In genomic region chr11:7063681-7064267, GRCm38 (mm10) we compare ENCODE assay signal across 8 mouse cellular contexts. TPM values are rescaled to one million over a fixed set of nuclear protein-coding genes. Genes with fewer than 3 reads are reported as not detected.
DNase-seq lines count a peak whose midpoint lies in the region; ATAC-seq and TF ChIP-seq lines count a peak whose summit lies in the region.

No protein-coding gene starts in this region.

- intact Hi-C loops in left cerebral cortex, postnatal 25 days (cut with DNase I), result loop anchor here (5.0 to 10.0 kb wide), 3 partner anchors 116 to 409 kb away; partner anchors contain the start of gene Ramp3

- H3K9ac ChIP-seq in kidney, embryonic 16.5 days (replicated peaks; ENCODE audit: low read length), result peak overlapping the region; percentile 60

- peak; percentile 54 to 55 for DNase-seq in left cerebral cortex, postnatal 25 days (ENCODE audit: low spot score in 2 of 2)
- DNase-seq in left cerebral cortex, adult 9 months (ENCODE audit: low spot score in 2 of 2), result no peak
- peak; percentile 69 to 77 for DNase-seq in cerebellum, adult 2 months
- DNase-seq in mesoderm, embryonic 11.5 days (ENCODE audit: low read depth, low spot score), result peak; percentile 40
- peak; percentile 9 for DNase-seq in testis, postnatal 14 days (ENCODE audit: low spot score)
- DNase-seq in T-cell, adult 2 months (ENCODE audit: low spot score), result no peak

- 1% methylated on average over 53 of the region's 53 CpGs for WGBS in cerebellum, adult 2 months
- under 1% methylated on average over 44 of the region's 53 CpGs for WGBS in kidney, embryonic 16.5 days

- no peaks in the 10 kb centered on the region for H3K36me3 ChIP-seq in kidney, embryonic 16.5 days (ENCODE audit: insufficient read depth, low read length)

- H3K27ac ChIP-seq in cerebellum, adult 2 months (ENCODE audit: insufficient read depth, low read length), result peak overlapping the region; percentile 100
- no peak overlapping the region for H3K27ac ChIP-seq in kidney, embryonic 16.5 days (ENCODE audit: low read length)

- no peak for TF ChIP-seq POLR2A in cerebellum, adult 2 months (IDR thresholded peaks at IDR 0.05; ENCODE audit: borderline replicate concordance, insufficient read depth, low read length)

- H3K4me1 ChIP-seq in cerebellum, adult 2 months (ENCODE audit: control insufficient read depth, insufficient read depth, low read length), result peaks cover 30% of the 10 kb centered on the region
- peaks cover 12% of the 10 kb centered on the region for H3K4me1 ChIP-seq in kidney, embryonic 16.5 days (ENCODE audit: insufficient read depth, low read length)

- peak overlapping the region; percentile 86 for H3K4me3 ChIP-seq in cerebellum, adult 2 months (replicated peaks; ENCODE audit: insufficient read depth, low read depth, low read length)
- peak overlapping the region; percentile 59 for H3K4me3 ChIP-seq in kidney, embryonic 16.5 days (ENCODE audit: low read length)

- H3K4me2 ChIP-seq in kidney, embryonic 16.5 days (replicated peaks; ENCODE audit: low read depth, low read length), result peak overlapping the region; percentile 89

- peak; percentile 45 for ATAC-seq in granulocyte monocyte progenitor cell, adult 5-6 weeks (replicated peaks; ENCODE audit: poor library complexity, severe bottlenecking)
- peak; percentile 77 for ATAC-seq in kidney, embryonic 16.5 days (ENCODE audit: low FRiP score, low TSS enrichment)

- no peak for TF ChIP-seq CTCF in cerebellum, adult 2 months (IDR thresholded peaks at IDR 0.05; ENCODE audit: borderline replicate concordance, insufficient read depth, low read depth, low read length)

- H3K9me3 ChIP-seq in kidney, embryonic 16.5 days (ENCODE audit: low read length), result no peaks in the 10 kb centered on the region

- H3K27me3 ChIP-seq in cerebellum, adult 2 months (ENCODE audit: control insufficient read depth, insufficient read depth, low read length), result no peaks in the 10 kb centered on the region
- peaks cover 57% of the 10 kb centered on the region for H3K27me3 ChIP-seq in kidney, embryonic 16.5 days (ENCODE audit: insufficient read depth, low read length)

RNA-seq across cellular contexts. Expression of gene Adcy1, which starts 0.5 kb away (rescaled TPM):
- total RNA-seq in left cerebral cortex, postnatal 25 days (2021), result 100 to 1,000 TPM; 245 to 264 TPM
- 258 and 326 TPM in 2 replicates for polyA plus RNA-seq in cerebellum, adult 2 months (2012; rRNA removed)
- not detected in 2 replicates for total RNA-seq in granulocyte monocyte progenitor cell, adult 5-6 weeks (2014; fragmentation: Nextera tagmentation)
- not detected in 2 replicates for total RNA-seq in granulocyte monocyte progenitor cell, adult 5-6 weeks (2017)
- polyA plus RNA-seq in kidney, embryonic 16.5 days (2015; fragmentation: Nextera tagmentation; extraction: Ambion mirVana), result 1.6 and 1.9 TPM in 2 replicates

Comparison
In these comparisons a context has a peak if more than half of its experiments do, and no peak if none do; other contexts are left out.
1. DNase-seq: peak in left cerebral cortex, postnatal 25 days (2 of 2), cerebellum, adult 2 months (2 of 2), mesoderm, embryonic 11.5 days (single experiment) and testis, postnatal 14 days (single experiment); none in left cerebral cortex, adult 9 months (0 of 2) and T-cell, adult 2 months (single experiment).
2. RNA of gene Adcy1, which starts 0.5 kb away (total RNA-seq): 245 to 264 TPM in left cerebral cortex, postnatal 25 days; not detected in granulocyte monocyte progenitor cell, adult 5-6 weeks; every median in the first group is over 100 times any median in the second.